Mouse (Mus musculus) heart, embryonic 12.5 days (tissue): Measurements from ENCODE around the gene Cyp19a1. TPM values are rescaled to one million over a fixed set of nuclear protein-coding genes. Genes with fewer than 3 reads are reported as not detected.

Experiments
- ATAC-seq: fragments of 200-750 bp; cut with Nextera tagmentation; 2 replicates; pipeline ENCODE4 v1.8.0; 2017; ENCODE audit warnings: moderate TSS enrichment, moderate library complexity; ENCODE audit not compliant: insufficient number of reproducible peaks, low FRiP score
- H3K27ac ChIP-seq: fragments of 300-500 bp; sonication (generic); 2 replicates; pipeline ENCODE4 v1.5.1; 2016; ENCODE audit warnings: mild to moderate bottlenecking, moderate library complexity; ENCODE audit not compliant: poor library complexity, severe bottlenecking
- H3K27me3 ChIP-seq: fragments of 300-500 bp; sonication (generic); replicated peaks from 2 replicates; pipeline ENCODE4 v1.6.1; 2016; ENCODE audit warnings: mild to moderate bottlenecking, moderate library complexity
- H3K36me3 ChIP-seq: fragments of 300-500 bp; sonication (generic); 2 replicates; pipeline ENCODE4 v1.6.1; 2016; ENCODE audit warnings: mild to moderate bottlenecking, moderate library complexity
- H3K4me1 ChIP-seq: fragments of 300-500 bp; sonication (generic); replicated peaks from 2 replicates; pipeline ENCODE4 v1.6.1; 2016; ENCODE audit warnings: mild to moderate bottlenecking
- H3K4me2 ChIP-seq: fragments of 300-500 bp; sonication (generic); 2 replicates; pipeline ENCODE4 v1.6.1; 2016; ENCODE audit warnings: mild to moderate bottlenecking, moderate library complexity
- H3K4me3 ChIP-seq: fragments of 300-500 bp; sonication (generic); 2 replicates; pipeline ENCODE4 v1.5.1; 2016; ENCODE audit warnings: mild to moderate bottlenecking
- H3K9ac ChIP-seq: fragments of 300-500 bp; sonication (generic); 2 replicates; pipeline ENCODE4 v1.6.1; 2016; ENCODE audit warnings: mild to moderate bottlenecking, moderate library complexity
- H3K9me3 ChIP-seq: fragments of 300-500 bp; sonication (generic); replicated peaks from 2 replicates; pipeline ENCODE4 v1.6.1; 2016; ENCODE audit warnings: mild to moderate bottlenecking, moderate library complexity
- WGBS: fragments of 180-500 bp; shearing (Covaris S2); methylation state at CpG from one replicate; pipeline ENCODE4 v1.1.7; 2016; 5-methylcytosine and 5-hydroxymethylcytosine counted together
- polyA plus RNA-seq: library from polyadenylated mRNA; unstranded; fragments of >200 nt; fragmentation: Nextera tagmentation; extraction: Ambion mirVana; gene quantifications from 2 replicates; pipeline ENCODE4 v1.2.1, GENCODE M21; 2016

Cyp19a1 gene
- polyA plus RNA-seq, 1 experiment from 2014 or later, result not detected

- no peaks in the 10 kb centered on the region for H3K9me3 ChIP-seq
- no peaks in the 10 kb centered on the region for H3K27me3 ChIP-seq
- H3K4me3 ChIP-seq, result no peak overlapping the region
- H3K27ac ChIP-seq, result no peak overlapping the region
- no peaks in the 10 kb centered on the region for H3K36me3 ChIP-seq
- 34% methylated on average over 5 of the region's 5 CpGs for WGBS
- H3K9ac ChIP-seq, result no peak overlapping the region
- ATAC-seq, result no peak
- no peaks in the 10 kb centered on the region for H3K4me1 ChIP-seq
- H3K4me2 ChIP-seq, result no peak overlapping the region
These were observed 3.0 kb upstream of the Cyp19a1 start for GRCm38 (mm10) chr9:54270889-54271288.

GRCm38 (mm10) chr9:54269987-54270386 lies 2.1 kb upstream of the Cyp19a1 start:
- WGBS, result 80% methylated on average over 6 of the region's 6 CpGs

GRCm38 (mm10) chr9:54264754-54265153 lies 3.2 kb downstream of the Cyp19a1 start:
- H3K4me2 ChIP-seq, result no peak overlapping the region
- H3K4me1 ChIP-seq, result no peaks in the 10 kb centered on the region
- H3K27me3 ChIP-seq, result no peaks in the 10 kb centered on the region
- no peak overlapping the region for H3K4me3 ChIP-seq
- H3K36me3 ChIP-seq, result no peaks in the 10 kb centered on the region
- ATAC-seq, result no peak
- H3K9me3 ChIP-seq, result no peaks in the 10 kb centered on the region
- no peak overlapping the region for H3K27ac ChIP-seq
- WGBS, result 80% methylated on average over 4 of the region's 4 CpGs
- no peak overlapping the region for H3K9ac ChIP-seq

More at GRCm38 (mm10) chr9:54269987-54270386, 2.1 kb upstream of the Cyp19a1 start:
- H3K27ac ChIP-seq, result no peak overlapping the region
- no peaks in the 10 kb centered on the region for H3K9me3 ChIP-seq
- no peak for ATAC-seq
- H3K4me1 ChIP-seq, result no peaks in the 10 kb centered on the region
- H3K4me2 ChIP-seq, result no peak overlapping the region
- H3K36me3 ChIP-seq, result no peaks in the 10 kb centered on the region
- no peak overlapping the region for H3K4me3 ChIP-seq
- no peak overlapping the region for H3K9ac ChIP-seq
- H3K27me3 ChIP-seq, result no peaks in the 10 kb centered on the region

GRCm38 (mm10) chr9:54244869-54245665 lies 22.8 kb downstream of the Cyp19a1 start:
- Histone ChIP-seq H3K4me1 (no peaks in the 10 kb centered on the region), H3K4me2 (no peak overlapping the region), H3K27ac (no peak overlapping the region), H3K9me3 (no peaks in the 10 kb centered on the region), H3K9ac (no peak overlapping the region), H3K4me3 (no peak overlapping the region), H3K27me3 (no peaks in the 10 kb centered on the region), H3K36me3 (no peaks in the 10 kb centered on the region)
- 63% methylated on average over 3 of the region's 3 CpGs for WGBS
- no peak for ATAC-seq

GRCm38 (mm10) chr9:54227580-54227979 lies 40.3 kb downstream of the Cyp19a1 start:
- H3K27ac ChIP-seq, result no peak overlapping the region
- H3K4me1 ChIP-seq, result no peaks in the 10 kb centered on the region
- H3K4me3 ChIP-seq, result no peak overlapping the region
- peaks cover 5% of the 10 kb centered on the region; the same call in 1 of the 2 replicates for H3K27me3 ChIP-seq
- no peak overlapping the region for H3K9ac ChIP-seq
- no peak overlapping the region for H3K4me2 ChIP-seq
- no peaks in the 10 kb centered on the region for H3K9me3 ChIP-seq
- WGBS, result 63% methylated on average over 6 of the region's 6 CpGs
- no peak for ATAC-seq
- H3K36me3 ChIP-seq, result no peaks in the 10 kb centered on the region

GRCm38 (mm10) chr9:54216511-54216910 lies 51.4 kb downstream of the Cyp19a1 start:
- Histone ChIP-seq H3K4me1 (no peaks in the 10 kb centered on the region), H3K9ac (no peak overlapping the region), H3K27me3 (no peaks in the 10 kb centered on the region), H3K36me3 (no peaks in the 10 kb centered on the region), H3K4me3 (no peak overlapping the region), H3K27ac (no peak overlapping the region), H3K4me2 (no peak overlapping the region), H3K9me3 (0 out of 2 replicates have a peak, but pooled peaks cover 4% of the 10 kb centered on the region)
- WGBS, result 48% methylated on average over 5 of the region's 5 CpGs
- no peak for ATAC-seq

- H3K27ac ChIP-seq, result no peak overlapping the region
- H3K4me1 ChIP-seq, result no peaks in the 10 kb centered on the region
- H3K9me3 ChIP-seq, result 0 out of 2 replicates have a peak, but pooled peaks cover 4% of the 10 kb centered on the region
- no peaks in the 10 kb centered on the region for H3K36me3 ChIP-seq
- 86% methylated on average over 9 of the region's 9 CpGs for WGBS
- H3K27me3 ChIP-seq, result no peaks in the 10 kb centered on the region
- no peak overlapping the region for H3K4me2 ChIP-seq
- ATAC-seq, result no peak
- no peak overlapping the region for H3K9ac ChIP-seq
- no peak overlapping the region for H3K4me3 ChIP-seq
These were observed 53.0 kb downstream of the Cyp19a1 start for GRCm38 (mm10) chr9:54214881-54215280.

- H3K4me3 ChIP-seq, result no peak overlapping the region
- WGBS, result 59% methylated on average over 5 of the region's 5 CpGs
- ATAC-seq, result no peak
- no peaks in the 10 kb centered on the region for H3K27me3 ChIP-seq
- H3K36me3 ChIP-seq, result no peaks in the 10 kb centered on the region
- no peak overlapping the region for H3K4me2 ChIP-seq
- no peak overlapping the region for H3K27ac ChIP-seq
- no peaks in the 10 kb centered on the region for H3K4me1 ChIP-seq
- H3K9ac ChIP-seq, result no peak overlapping the region
- H3K9me3 ChIP-seq, result no peaks in the 10 kb centered on the region
These were observed 73.1 kb downstream of the Cyp19a1 start for GRCm38 (mm10) chr9:54194790-54195189.

GRCm38 (mm10) chr9:54191435-54191834 lies 76.5 kb downstream of the Cyp19a1 start:
- no peak for ATAC-seq
- H3K4me3 ChIP-seq, result no peak overlapping the region
- H3K4me2 ChIP-seq, result no peak overlapping the region
- WGBS, result 69% methylated on average over 3 of the region's 3 CpGs
- no peak overlapping the region for H3K9ac ChIP-seq
- H3K9me3 ChIP-seq, result no peaks in the 10 kb centered on the region
- no peaks in the 10 kb centered on the region for H3K36me3 ChIP-seq
- no peaks in the 10 kb centered on the region for H3K4me1 ChIP-seq
- H3K27ac ChIP-seq, result no peak overlapping the region
- H3K27me3 ChIP-seq, result no peaks in the 10 kb centered on the region

- H3K9me3 ChIP-seq, result no peaks in the 10 kb centered on the region; the same call in 1 of the 2 replicates
- H3K4me2 ChIP-seq, result no peak overlapping the region
- H3K4me3 ChIP-seq, result no peak overlapping the region
- H3K4me1 ChIP-seq, result no peaks in the 10 kb centered on the region
- H3K27me3 ChIP-seq, result peaks cover 6% of the 10 kb centered on the region; the same call in 1 of the 2 replicates
- H3K27ac ChIP-seq, result no peak overlapping the region
- ATAC-seq, result no peak
- WGBS, result 74% methylated on average over 7 of the region's 7 CpGs
- H3K36me3 ChIP-seq, result no peaks in the 10 kb centered on the region
- H3K9ac ChIP-seq, result no peak overlapping the region
These were observed 85.4 kb downstream of the Cyp19a1 start for GRCm38 (mm10) chr9:54182484-54182883.

GRCm38 (mm10) chr9:54181330-54181729 lies 86.6 kb downstream of the Cyp19a1 start:
- Histone ChIP-seq H3K4me3 (no peak overlapping the region), H3K4me1 (no peaks in the 10 kb centered on the region), H3K36me3 (no peaks in the 10 kb centered on the region), H3K4me2 (no peak overlapping the region), H3K9me3 (no peaks in the 10 kb centered on the region; the same call in 1 of the 2 replicates), H3K27me3 (peaks cover 6% of the 10 kb centered on the region; the same call in 1 of the 2 replicates), H3K9ac (no peak overlapping the region), H3K27ac (no peak overlapping the region)
- WGBS, result 18% methylated on average over 2 of the region's 2 CpGs
- ATAC-seq, result no peak
